Mouse (Mus musculus) olfactory bulb, adult 2 months (tissue): ENCODE measurements around the gene Cpm.

Source experiments
- CTCF ChIP-seq: fragments of 200-500 bp; IDR thresholded peaks from 2 replicates; pipeline ENCODE4 v1.5.1; 2012; ENCODE audit warnings: low read depth, mild to moderate bottlenecking, low read length, moderate library complexity; ENCODE audit not compliant: insufficient read depth
- POLR2A ChIP-seq: fragments of 200-500 bp; IDR thresholded peaks from 2 replicates; pipeline ENCODE4 v1.6.1; 2012; ENCODE audit warnings: mild to moderate bottlenecking, low read depth, low read length, moderate library complexity; ENCODE audit not compliant: insufficient read depth

- TF ChIP-seq POLR2A (no peak), CTCF (no peak)
Measured at GRCm38 (mm10) chr10:117598266-117598950, 30.9 kb upstream of the Cpm start.
